Mouse (Mus musculus): ENCODE results near the gene Slain1. TPM values are rescaled to one million over a fixed set of nuclear protein-coding genes. Genes with fewer than 3 reads are reported as not detected.

The Slain1 gene
- polyA plus RNA-seq, 1 experiment = 92.3 TPM

- peak; percentile 38 to 43 for DNase-seq
- Histone ChIP-seq H3K4me3 (replicated peaks; ENCODE audit: insufficient read depth, low read depth, low read length) (peak overlapping the region; percentile 27), H3K27me3 (ENCODE audit: control insufficient read depth, insufficient read depth, low read length) (no peaks in the 10 kb centered on the region), H3K27ac (ENCODE audit: insufficient read depth, low read length) (peak overlapping the region; percentile 80), H3K4me1 (ENCODE audit: control insufficient read depth, insufficient read depth, low read length) (peaks cover 28% of the 10 kb centered on the region)
- no peak for TF ChIP-seq POLR2A (IDR thresholded peaks at IDR 0.05; ENCODE audit: borderline replicate concordance, insufficient read depth, low read length)
- no peak for TF ChIP-seq CTCF (IDR thresholded peaks at IDR 0.05; ENCODE audit: borderline replicate concordance, insufficient read depth, low read depth, low read length)
- WGBS = 6% methylated on average over 18 of the region's 18 CpGs
Observed at GRCm38 (mm10) chr14:103679395-103680217, 29.6 kb downstream of the Slain1 start.

- H3K27me3 ChIP-seq (ENCODE audit: control insufficient read depth, insufficient read depth, low read length) = no peaks in the 10 kb centered on the region
- DNase-seq = no peak
- peak overlapping the region; percentile 27 for H3K4me3 ChIP-seq (replicated peaks; ENCODE audit: insufficient read depth, low read depth, low read length)
- TF ChIP-seq CTCF (IDR thresholded peaks at IDR 0.05; ENCODE audit: borderline replicate concordance, insufficient read depth, low read depth, low read length) = no peak
- TF ChIP-seq POLR2A (IDR thresholded peaks at IDR 0.05; ENCODE audit: borderline replicate concordance, insufficient read depth, low read length) = no peak
- WGBS = 47% methylated on average over 7 of the region's 7 CpGs
- peaks cover 28% of the 10 kb centered on the region for H3K4me1 ChIP-seq (ENCODE audit: control insufficient read depth, insufficient read depth, low read length)
- peak overlapping the region; percentile 80; the same call in 1 of the 2 replicates for H3K27ac ChIP-seq (ENCODE audit: insufficient read depth, low read length)
Observed at GRCm38 (mm10) chr14:103680285-103680819, 30.3 kb downstream of the Slain1 start.

- peaks cover 28% of the 10 kb centered on the region for H3K4me1 ChIP-seq (ENCODE audit: control insufficient read depth, insufficient read depth, low read length)
- 48% methylated on average over 9 of the region's 9 CpGs for WGBS
Observed at GRCm38 (mm10) chr14:103682633-103683390, 32.8 kb downstream of the Slain1 start.

GRCm38 (mm10) chr14:103686994-103687393 is 37.0 kb downstream of the Slain1 start:
- Histone ChIP-seq H3K4me3 (replicated peaks; ENCODE audit: insufficient read depth, low read depth, low read length) (no peak overlapping the region), H3K27ac (ENCODE audit: insufficient read depth, low read length) (no peak overlapping the region), H3K27me3 (ENCODE audit: control insufficient read depth, insufficient read depth, low read length) (no peaks in the 10 kb centered on the region), H3K4me1 (ENCODE audit: control insufficient read depth, insufficient read depth, low read length) (peaks cover 13% of the 10 kb centered on the region; the same call in 1 of the 2 replicates)
- TF ChIP-seq POLR2A (IDR thresholded peaks at IDR 0.05; ENCODE audit: borderline replicate concordance, insufficient read depth, low read length) (no peak), CTCF (IDR thresholded peaks at IDR 0.05; ENCODE audit: borderline replicate concordance, insufficient read depth, low read depth, low read length) (no peak)
- 100% methylated on average over 2 of the region's 2 CpGs for WGBS
- DNase-seq = no peak

More at GRCm38 (mm10) chr14:103682633-103683390, 32.8 kb downstream of the Slain1 start:
- DNase-seq = peak in 1 of 2 experiments; percentile 38
- TF ChIP-seq POLR2A (IDR thresholded peaks at IDR 0.05; ENCODE audit: borderline replicate concordance, insufficient read depth, low read length) (no peak), CTCF (IDR thresholded peaks at IDR 0.05; ENCODE audit: borderline replicate concordance, insufficient read depth, low read depth, low read length) (no peak)
- no peak overlapping the region for H3K4me3 ChIP-seq (replicated peaks; ENCODE audit: insufficient read depth, low read depth, low read length)
- H3K27ac ChIP-seq (ENCODE audit: insufficient read depth, low read length) = peak overlapping the region; percentile 57; the same call in 1 of the 2 replicates
- H3K27me3 ChIP-seq (ENCODE audit: control insufficient read depth, insufficient read depth, low read length) = no peaks in the 10 kb centered on the region

GRCm38 (mm10) chr14:103694295-103694694 is 44.3 kb downstream of the Slain1 start:
- WGBS = 33% methylated on average over 1 of the region's 1 CpGs
- H3K27me3 ChIP-seq (ENCODE audit: control insufficient read depth, insufficient read depth, low read length) = no peaks in the 10 kb centered on the region
- TF ChIP-seq POLR2A (IDR thresholded peaks at IDR 0.05; ENCODE audit: borderline replicate concordance, insufficient read depth, low read length) (no peak), CTCF (IDR thresholded peaks at IDR 0.05; ENCODE audit: borderline replicate concordance, insufficient read depth, low read depth, low read length) (peak; percentile 79)
- no peak overlapping the region for H3K27ac ChIP-seq (ENCODE audit: insufficient read depth, low read length)
- H3K4me3 ChIP-seq (replicated peaks; ENCODE audit: insufficient read depth, low read depth, low read length) = no peak overlapping the region
- peak; percentile 72 to 77 for DNase-seq
- peaks cover 15% of the 10 kb centered on the region for H3K4me1 ChIP-seq (ENCODE audit: control insufficient read depth, insufficient read depth, low read length)

- H3K4me1 ChIP-seq (ENCODE audit: control insufficient read depth, insufficient read depth, low read length) = peaks cover 15% of the 10 kb centered on the region
- WGBS = 93% methylated on average over 3 of the region's 3 CpGs
- TF ChIP-seq POLR2A (IDR thresholded peaks at IDR 0.05; ENCODE audit: borderline replicate concordance, insufficient read depth, low read length) (no peak), CTCF (IDR thresholded peaks at IDR 0.05; ENCODE audit: borderline replicate concordance, insufficient read depth, low read depth, low read length) (no peak)
- no peak overlapping the region for H3K27ac ChIP-seq (ENCODE audit: insufficient read depth, low read length)
- no peaks in the 10 kb centered on the region for H3K27me3 ChIP-seq (ENCODE audit: control insufficient read depth, insufficient read depth, low read length)
- no peak for DNase-seq
- H3K4me3 ChIP-seq (replicated peaks; ENCODE audit: insufficient read depth, low read depth, low read length) = no peak overlapping the region
Observed at GRCm38 (mm10) chr14:103695620-103696019, 45.6 kb downstream of the Slain1 start.

GRCm38 (mm10) chr14:103697101-103697500 is 47.1 kb downstream of the Slain1 start:
- 9% methylated on average over 7 of the region's 7 CpGs for WGBS
- H3K27ac ChIP-seq (ENCODE audit: insufficient read depth, low read length) = peak overlapping the region; percentile 72
- H3K4me3 ChIP-seq (replicated peaks; ENCODE audit: insufficient read depth, low read depth, low read length) = no peak overlapping the region
- no peaks in the 10 kb centered on the region for H3K27me3 ChIP-seq (ENCODE audit: control insufficient read depth, insufficient read depth, low read length)
- peak; percentile 35 to 67 for DNase-seq
- TF ChIP-seq POLR2A (IDR thresholded peaks at IDR 0.05; ENCODE audit: borderline replicate concordance, insufficient read depth, low read length) (no peak), CTCF (IDR thresholded peaks at IDR 0.05; ENCODE audit: borderline replicate concordance, insufficient read depth, low read depth, low read length) (no peak)
- peaks cover 11% of the 10 kb centered on the region for H3K4me1 ChIP-seq (ENCODE audit: control insufficient read depth, insufficient read depth, low read length)
